Mouse (Mus musculus): ENCODE measurements around the gene Tuba1a. TPM values are rescaled to one million over a fixed set of nuclear protein-coding genes. Genes with fewer than 3 reads are reported as not detected.

Gene Tuba1a
- total and polyA plus RNA-seq, 3 experiments = 153 to 533 (median 254) TPM

GRCm38 (mm10) chr15:98978409-98979172, 25.1 kb upstream of the Tuba1a start:
- in situ Hi-C loops (cut with MboI; ENCODE audit: low pct_ligation_motif_present, low pct_unique_long_range_greater_than_20kb, low sequenced_read_pairs) (no loop called here), dilution Hi-C loops (cut with MboI; ENCODE audit: extremely low pct_ligation_motif_present, extremely low pct_unique_long_range_greater_than_20kb, low sequenced_read_pairs) (no loop called here)
- H3K9me3 ChIP-seq (replicated peaks; ENCODE audit: low read length) = no peaks in the 10 kb centered on the region
- H3K4me2 ChIP-seq (ENCODE audit: insufficient read depth, low read depth, poor library complexity, severe bottlenecking) = no peak overlapping the region
- peaks cover 3% of the 10 kb centered on the region for H3K27me3 ChIP-seq (replicated peaks)
- DNase-seq (ENCODE audit: extremely low read depth) = no peak
- peaks cover 0 to 6% of the 10 kb centered on the region in 2 experiments; a peak in 1 of 4 replicates for H3K4me1 ChIP-seq (ENCODE audit: control insufficient read depth in 1 of 2, insufficient read depth in 2 of 2)
- no peak overlapping the region for H3K9ac ChIP-seq (ENCODE audit: insufficient read depth, low read depth)
- H3K79me2 ChIP-seq (replicated peaks; ENCODE audit: control insufficient read depth, extremely low read depth, insufficient read depth, poor library complexity, severe bottlenecking) = no peaks in the 10 kb centered on the region
- no peaks in the 10 kb centered on the region for H3K36me3 ChIP-seq (replicated peaks in 1 of 2; ENCODE audit: control insufficient read depth in 1 of 2, insufficient read depth in 1 of 2, low read length in 1 of 2)
- no peak for TF ChIP-seq ETS1 (conservative IDR thresholded peaks at IDR 0.05; ENCODE audit: low read depth, low read length)
- no peak for TF ChIP-seq CHD2 (IDR thresholded peaks at IDR 0.05; ENCODE audit: low read length)
- TF ChIP-seq IRF4 (IDR thresholded peaks at IDR 0.05; ENCODE audit: low read depth, low read length) = no peak
- TF ChIP-seq GABPA (IDR thresholded peaks at IDR 0.05; ENCODE audit: insufficient replicate concordance, low read depth, low read length) = no peak
- TF ChIP-seq PAX5 (IDR thresholded peaks at IDR 0.05; ENCODE audit: low read length) = no peak
- TF ChIP-seq JUND (conservative IDR thresholded peaks at IDR 0.05; ENCODE audit: low read depth, low read length) = no peak
- TF ChIP-seq HCFC1 (IDR thresholded peaks at IDR 0.05; ENCODE audit: low read depth, low read length) = no peak
- no peak for TF ChIP-seq RCOR1 (conservative IDR thresholded peaks at IDR 0.05; ENCODE audit: low read depth, low read length)
- no peak for TF ChIP-seq CHD1 (IDR thresholded peaks at IDR 0.05; ENCODE audit: low read depth, low read length)
- no peak for TF ChIP-seq POLR2A (IDR thresholded peaks at IDR 0.05; ENCODE audit: low read depth, low read length)
- TF ChIP-seq USF1 (IDR thresholded peaks at IDR 0.05; ENCODE audit: low read depth, low read length) = no peak
- no peak for TF ChIP-seq SMC3 (IDR thresholded peaks at IDR 0.05; ENCODE audit: low read depth, low read length)
- TF ChIP-seq MEF2A (IDR thresholded peaks at IDR 0.05; ENCODE audit: borderline replicate concordance, low read depth, low read length) = no peak
- TF ChIP-seq MAX (IDR thresholded peaks at IDR 0.05; ENCODE audit: low read length) = no peak
- TF ChIP-seq MAZ (IDR thresholded peaks at IDR 0.05; ENCODE audit: low read depth, low read length) = no peak
- TF ChIP-seq TBP (conservative IDR thresholded peaks at IDR 0.05; ENCODE audit: low read depth, low read length) = no peak
- TF ChIP-seq POLR2AphosphoS2 (IDR thresholded peaks at IDR 0.05; ENCODE audit: low read depth, low read length) = no peak
- no peak overlapping the region for H3K4me3 ChIP-seq (replicated peaks in 1 of 3; ENCODE audit: low read depth in 2 of 3, low read length in 2 of 3, poor library complexity in 1 of 3)
- no peak overlapping the region for H3K27ac ChIP-seq (ENCODE audit: insufficient read depth, low read depth)

- Histone ChIP-seq H3K27me3 (replicated peaks) (peaks cover 3% of the 10 kb centered on the region), H3K27ac (ENCODE audit: insufficient read depth, low read depth) (no peak overlapping the region), H3K9ac (ENCODE audit: insufficient read depth, low read depth) (no peak overlapping the region), H3K4me3 (replicated peaks in 1 of 3; ENCODE audit: low read depth in 2 of 3, low read length in 2 of 3, poor library complexity in 1 of 3) (no peak overlapping the region), H3K4me2 (ENCODE audit: insufficient read depth, low read depth, poor library complexity, severe bottlenecking) (no peak overlapping the region), H3K36me3 (replicated peaks in 1 of 2; ENCODE audit: control insufficient read depth in 1 of 2, insufficient read depth in 1 of 2, low read length in 1 of 2) (no peaks in the 10 kb centered on the region), H3K9me3 (replicated peaks; ENCODE audit: low read length) (no peaks in the 10 kb centered on the region), H3K4me1 (ENCODE audit: control insufficient read depth in 1 of 2, insufficient read depth in 2 of 2) (peaks cover 3 to 12% of the 10 kb centered on the region in 2 experiments), H3K79me2 (replicated peaks; ENCODE audit: control insufficient read depth, extremely low read depth, insufficient read depth, poor library complexity, severe bottlenecking) (no peaks in the 10 kb centered on the region)
- in situ Hi-C loops (cut with MboI; ENCODE audit: low pct_ligation_motif_present, low pct_unique_long_range_greater_than_20kb, low sequenced_read_pairs) = no loop called here
- dilution Hi-C loops (cut with MboI; ENCODE audit: extremely low pct_ligation_motif_present, extremely low pct_unique_long_range_greater_than_20kb, low sequenced_read_pairs) = no loop called here
- no peak for DNase-seq (ENCODE audit: extremely low read depth)
- no peak for TF ChIP-seq NRF1 (IDR thresholded peaks at IDR 0.05; ENCODE audit: low read depth, low read length)
- no peak for TF ChIP-seq MAX (IDR thresholded peaks at IDR 0.05; ENCODE audit: low read length)
- no peak for TF ChIP-seq RCOR1 (conservative IDR thresholded peaks at IDR 0.05; ENCODE audit: low read depth, low read length)
- TF ChIP-seq USF1 (IDR thresholded peaks at IDR 0.05; ENCODE audit: low read depth, low read length) = no peak
- TF ChIP-seq NELFE (IDR thresholded peaks at IDR 0.05; ENCODE audit: low read depth, low read length) = no peak
These were observed 24.4 kb upstream of the Tuba1a start for GRCm38 (mm10) chr15:98977759-98978408.

Measured in CH12.LX (cell line).